Mouse (Mus musculus) cortical plate, adult 2 months (tissue): ENCODE measurements around the gene Cby3.

Source experiments
- CTCF ChIP-seq: fragments of 200-500 bp; IDR thresholded peaks from 2 replicates; pipeline ENCODE4 v1.5.1; 2011; ENCODE audit warnings: mild to moderate bottlenecking, control low read depth, low read length; ENCODE audit not compliant: insufficient read depth; ENCODE audit errors: extremely low read depth
- POLR2A ChIP-seq: fragments of 200-500 bp; IDR thresholded peaks from 2 replicates; pipeline ENCODE4 v1.6.1; 2011; ENCODE audit warnings: mild to moderate bottlenecking, low read length, control low read depth; ENCODE audit not compliant: insufficient read depth; ENCODE audit errors: extremely low read depth

DNA sequence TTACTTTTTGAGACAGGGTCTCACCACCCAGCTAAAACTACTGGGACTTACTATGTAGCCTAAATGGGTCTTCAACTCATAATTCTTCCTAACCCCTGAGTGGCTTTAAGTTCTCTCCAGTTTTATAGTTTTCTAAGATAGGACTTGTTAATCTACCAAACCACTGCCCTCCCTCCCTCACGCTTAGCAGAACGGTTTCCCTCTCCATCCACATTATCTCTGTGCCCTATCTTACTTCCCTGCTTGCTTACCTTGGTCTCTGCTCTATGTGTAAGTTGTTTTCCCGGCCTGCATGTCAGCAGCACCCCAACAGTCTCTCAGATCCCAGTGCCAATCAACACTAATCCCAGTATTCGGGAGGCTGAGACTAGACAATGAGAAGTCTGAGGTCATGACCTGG is 17.4 kb upstream of the Cby3 start:
- TF ChIP-seq POLR2A (no peak), CTCF (no peak)
